In the genomic region with DNA sequence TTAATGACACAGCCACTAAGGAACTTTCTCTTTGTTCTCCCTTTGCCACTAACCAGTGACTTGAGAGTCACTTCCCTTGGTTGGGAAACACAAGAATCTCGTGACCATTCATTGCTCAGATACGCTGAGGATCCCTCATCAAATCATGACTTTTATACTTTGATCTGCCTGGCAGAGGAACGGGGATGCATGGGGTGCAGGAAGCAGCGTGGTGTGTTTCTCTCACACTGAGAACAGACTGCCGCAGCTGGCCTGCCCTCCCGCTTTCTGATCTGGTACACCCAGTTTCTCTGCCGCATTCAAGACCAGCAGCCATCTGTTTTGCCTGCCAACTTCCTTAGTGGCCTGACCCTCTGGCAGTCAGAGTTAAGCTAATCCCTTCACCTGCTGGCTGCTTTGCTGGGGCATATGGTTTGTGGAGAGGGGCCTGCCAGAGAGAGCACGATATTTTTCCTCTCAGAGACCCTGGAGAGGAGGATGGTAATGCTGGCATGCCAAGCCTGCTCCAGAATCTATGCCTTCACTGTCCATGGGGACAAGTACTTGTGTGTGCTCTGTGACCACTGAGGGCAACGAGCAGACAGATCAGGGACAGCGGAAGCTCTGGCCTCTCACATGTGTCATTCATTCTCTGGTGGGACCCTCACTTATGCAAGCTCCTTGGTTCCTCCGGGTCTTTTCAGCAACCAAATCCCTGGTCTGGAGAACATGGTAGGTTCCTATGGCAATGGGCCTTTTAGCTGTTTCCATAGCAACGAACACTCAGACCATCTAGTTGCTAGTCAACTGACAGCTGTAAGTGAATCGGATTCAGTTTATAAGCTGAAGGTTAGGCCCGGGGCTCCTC, we compare ENCODE assay signal across 9 mouse cellular contexts. TPM values are rescaled to one million over a fixed set of nuclear protein-coding genes. Genes with fewer than 3 reads are reported as not detected.
DNase-seq lines count a peak whose midpoint lies in the region; ATAC-seq and TF ChIP-seq lines count a peak whose summit lies in the region.
"Had no signal": no experiment of that assay in that cellular context is flagged by ENCODE, and none has a peak within 500 bp of the region (broad histone marks: within the 10 kb centered on the region; RNA-seq: fewer than 3 reads in every experiment).

No protein-coding gene starts in this region.

- H3K4me2 ChIP-seq in hindbrain, postnatal 0 days (ENCODE audit: low read depth, low read length): no peak overlapping the region
- peak overlapping the region; percentile 22 for H3K4me2 ChIP-seq in midbrain, embryonic 16.5 days (ENCODE audit: low read length)

- 34% methylated on average over 14 of the region's 14 CpGs for WGBS in lung, adult 2 months
- 14% methylated on average over 14 of the region's 14 CpGs for WGBS in hindbrain, postnatal 0 days
- 11% methylated on average over 14 of the region's 14 CpGs for WGBS in midbrain, embryonic 16.5 days

- H3K4me3 ChIP-seq in lung, adult 2 months (replicated peaks; ENCODE audit: extremely low read depth, low read depth, low read length): no peak overlapping the region
- H3K4me3 ChIP-seq in hindbrain, postnatal 0 days (ENCODE audit: low read length): no peak overlapping the region
- no peak overlapping the region for H3K4me3 ChIP-seq in midbrain, embryonic 16.5 days (ENCODE audit: low read depth, low read length)

- H3K27me3 ChIP-seq in hindbrain, postnatal 0 days (ENCODE audit: insufficient read depth, low read length): no peaks in the 10 kb centered on the region
- no peaks in the 10 kb centered on the region for H3K27me3 ChIP-seq in midbrain, embryonic 16.5 days (ENCODE audit: control insufficient read depth, insufficient read depth, low read depth, low read length)

- no peaks in the 10 kb centered on the region for H3K36me3 ChIP-seq in hindbrain, postnatal 0 days (ENCODE audit: insufficient read depth, low read length)
- peaks cover 4% of the 10 kb centered on the region; the same call in 1 of the 2 replicates for H3K36me3 ChIP-seq in midbrain, embryonic 16.5 days (ENCODE audit: control insufficient read depth, insufficient read depth, low read length)

- no peaks in the 10 kb centered on the region for H3K4me1 ChIP-seq in lung, adult 2 months (ENCODE audit: control insufficient read depth, insufficient read depth, low read length)
- H3K4me1 ChIP-seq in hindbrain, postnatal 0 days (ENCODE audit: insufficient read depth, low read length): peaks cover 21% of the 10 kb centered on the region; the same call in 1 of the 2 replicates
- peaks cover 23% of the 10 kb centered on the region for H3K4me1 ChIP-seq in midbrain, embryonic 16.5 days (ENCODE audit: control insufficient read depth, insufficient read depth, low read length)

- no peaks in the 10 kb centered on the region for H3K9me3 ChIP-seq in hindbrain, postnatal 0 days (ENCODE audit: low read length)
- no peaks in the 10 kb centered on the region for H3K9me3 ChIP-seq in midbrain, embryonic 16.5 days (replicated peaks; ENCODE audit: control insufficient read depth, low read length, poor library complexity, severe bottlenecking)

- DNase-seq in lung, postnatal 36 days: peak; percentile 61
- DNase-seq in lung, adult 2 months: no peak
- DNase-seq in hindbrain, postnatal 0 days (ENCODE audit: low spot score): peak; percentile 86
- DNase-seq in testis, postnatal 14 days (ENCODE audit: low spot score): no peak
- no peak for DNase-seq in spleen, adult 18-20 months
- no peak for DNase-seq in gastrocnemius, postnatal 25 days

- ATAC-seq in common myeloid progenitor, adult 5-6 weeks (replicated peaks; ENCODE audit: low read depth, poor library complexity, severe bottlenecking): peak; percentile 38
- peak; percentile 78 for ATAC-seq in hindbrain, postnatal 0 days
- peak; percentile 79 for ATAC-seq in midbrain, embryonic 16.5 days

- no peak for TF ChIP-seq CTCF in lung, adult 2 months (IDR thresholded peaks at IDR 0.05; ENCODE audit: insufficient read depth, low read length)
- 0 out of 2 replicates have a peak, but pooled peaks have one; percentile 8 for TF ChIP-seq CTCF in hindbrain, postnatal 0 days (IDR thresholded peaks at IDR 0.05; ENCODE audit: low read depth)

- no peak for TF ChIP-seq POLR2A in lung, adult 2 months (IDR thresholded peaks at IDR 0.05; ENCODE audit: borderline replicate concordance, extremely low read depth, low read depth, low read length)

- H3K27ac ChIP-seq in hindbrain, postnatal 0 days: peak overlapping the region; percentile 68
- peak overlapping the region; percentile 83 for H3K27ac ChIP-seq in midbrain, embryonic 16.5 days (ENCODE audit: low read length)

- H3K9ac ChIP-seq in hindbrain, postnatal 0 days (replicated peaks; ENCODE audit: low read length): no peak overlapping the region
- H3K9ac ChIP-seq in midbrain, embryonic 16.5 days (ENCODE audit: low read depth, low read length): peak overlapping the region; percentile 27; the same call in 1 of the 2 replicates

RNA-seq across cellular contexts. Expression of gene Npc2, which starts 20.6 kb away (rescaled TPM):
- 572 and 1,005 TPM in 2 replicates for polyA plus RNA-seq in lung, adult 2 months (2012; rRNA removed)
- total RNA-seq in common myeloid progenitor, adult 5-6 weeks (2017): 46.6 and 49.1 TPM in 2 replicates
- 39.2 and 39.5 TPM in 2 replicates for total RNA-seq in hindbrain, postnatal 0 days (2014; rRNA removed)
- 55.4 and 57.5 TPM in 2 replicates for polyA plus RNA-seq in hindbrain, postnatal 0 days (2015; fragmentation: Nextera tagmentation; extraction: Ambion mirVana)
- polyA plus RNA-seq in midbrain, embryonic 16.5 days (2015; fragmentation: Nextera tagmentation; extraction: Ambion mirVana): 53.0 and 54.8 TPM in 2 replicates
- total RNA-seq in gastrocnemius, postnatal 25 days (2021): 10 to 100 TPM; 13.8 to 20.0 TPM

RNA-seq across cellular contexts. Expression of gene Isca2, which starts 20.7 kb away (rescaled TPM):
- polyA plus RNA-seq in lung, adult 2 months (2012; rRNA removed): 28.0 and 34.2 TPM in 2 replicates
- 59.2 and 61.6 TPM in 2 replicates for total RNA-seq in common myeloid progenitor, adult 5-6 weeks (2017)
- 61.1 and 102 TPM in 2 replicates for total RNA-seq in hindbrain, postnatal 0 days (2014; rRNA removed)
- polyA plus RNA-seq in hindbrain, postnatal 0 days (2015; fragmentation: Nextera tagmentation; extraction: Ambion mirVana): 133 and 138 TPM in 2 replicates
- 131 and 137 TPM in 2 replicates for polyA plus RNA-seq in midbrain, embryonic 16.5 days (2015; fragmentation: Nextera tagmentation; extraction: Ambion mirVana)
- total RNA-seq in gastrocnemius, postnatal 25 days (2021): 10 to 100 TPM; 39.9 to 52.4 TPM

RNA-seq across cellular contexts. Expression of gene Syndig1l, which starts 53.7 kb away (rescaled TPM):
- 0.07 TPM in 1 of 2 replicates, not detected in the other for polyA plus RNA-seq in lung, adult 2 months (2012; rRNA removed)
- total RNA-seq in common myeloid progenitor, adult 5-6 weeks (2017): not detected in 2 replicates
- total RNA-seq in hindbrain, postnatal 0 days (2014; rRNA removed): 19.6 and 23.4 TPM in 2 replicates
- polyA plus RNA-seq in hindbrain, postnatal 0 days (2015; fragmentation: Nextera tagmentation; extraction: Ambion mirVana): 9.9 and 12.2 TPM in 2 replicates
- polyA plus RNA-seq in midbrain, embryonic 16.5 days (2015; fragmentation: Nextera tagmentation; extraction: Ambion mirVana): 7.7 and 10.9 TPM in 2 replicates
- not detected for total RNA-seq in gastrocnemius, postnatal 25 days (2021)
- polyA plus RNA-seq: heart, embryonic 14.5 days had no signal

Comparison
In these comparisons a context has a peak if more than half of its experiments do, and no peak if none do; other contexts are left out.
1. DNase-seq: peak in lung, postnatal 36 days (single experiment) and hindbrain, postnatal 0 days (single experiment); none in lung, adult 2 months (single experiment), testis, postnatal 14 days (single experiment), spleen, adult 18-20 months (0 of 2) and gastrocnemius, postnatal 25 days (single experiment).
2. RNA of gene Syndig1l, which starts 53.7 kb away (total RNA-seq): 19.6 to 23.4 TPM in hindbrain, postnatal 0 days; not detected in common myeloid progenitor, adult 5-6 weeks and not detected in gastrocnemius, postnatal 25 days; every median in the first group is over 10 times any median in the second.
3. Peak in every context shown above with its lines, with median percentiles within 50 percentile points of each other: ATAC-seq.